Mouse (Mus musculus) thymus, adult 2 months (tissue): ENCODE data around the gene Birc7.

Source experiments
- CTCF ChIP-seq: fragments of 200-500 bp; IDR thresholded peaks from 2 replicates; pipeline ENCODE4 v1.5.1; 2012; ENCODE audit warnings: mild to moderate bottlenecking, control low read depth, low read length, moderate library complexity, borderline replicate concordance; ENCODE audit not compliant: control insufficient read depth, poor library complexity, insufficient read depth; ENCODE audit errors: extremely low read depth
- POLR2A ChIP-seq: fragments of 200-500 bp; IDR thresholded peaks from 2 replicates; pipeline ENCODE4 v1.6.1; 2012; ENCODE audit warnings: mild to moderate bottlenecking, low read length, control low read depth, moderate library complexity; ENCODE audit not compliant: control insufficient read depth, poor library complexity, insufficient read depth; ENCODE audit errors: extremely low read depth

GRCm38 (mm10) chr2:180896819-180897625, 31.8 kb upstream of the Birc7 start:
- TF ChIP-seq POLR2A (no peak), CTCF (no peak)
